Mouse (Mus musculus) left cerebral cortex, adult 11 months (tissue): ENCODE results near the gene Kcnk5.
A peak's percentile ranks its signal among the peaks of the same experiment; 100 is the strongest.

Source experiments
- DNase-seq: peaks from one replicate; pipeline ENCODE4 v3.0.0; 2022; ENCODE audit warnings: low spot score

Gene Kcnk5

DNA sequence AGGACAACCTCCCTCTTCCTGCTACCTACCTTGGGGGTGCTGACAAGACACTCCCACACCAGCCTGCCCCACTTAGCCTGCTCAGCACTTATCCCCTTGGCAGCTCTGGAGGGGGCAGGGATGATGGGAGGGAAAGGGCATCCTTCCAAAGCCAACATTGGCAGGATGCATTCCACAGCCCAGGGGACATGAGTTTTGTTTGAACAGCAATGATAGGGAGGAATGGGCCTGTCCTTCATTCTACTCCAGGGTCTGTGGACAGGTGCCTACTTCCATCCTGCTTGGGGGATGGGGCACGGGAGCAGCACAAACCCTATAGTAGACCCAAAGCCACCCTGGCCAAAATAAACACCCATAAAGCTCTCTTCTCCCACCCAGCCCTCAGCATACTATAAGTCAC is 16.2 kb downstream of the Kcnk5 start:
- no peak for DNase-seq

- no peak for DNase-seq
Observed at GRCm38 (mm10) chr14:20164438-20164837, 17.2 kb downstream of the Kcnk5 start.

DNA sequence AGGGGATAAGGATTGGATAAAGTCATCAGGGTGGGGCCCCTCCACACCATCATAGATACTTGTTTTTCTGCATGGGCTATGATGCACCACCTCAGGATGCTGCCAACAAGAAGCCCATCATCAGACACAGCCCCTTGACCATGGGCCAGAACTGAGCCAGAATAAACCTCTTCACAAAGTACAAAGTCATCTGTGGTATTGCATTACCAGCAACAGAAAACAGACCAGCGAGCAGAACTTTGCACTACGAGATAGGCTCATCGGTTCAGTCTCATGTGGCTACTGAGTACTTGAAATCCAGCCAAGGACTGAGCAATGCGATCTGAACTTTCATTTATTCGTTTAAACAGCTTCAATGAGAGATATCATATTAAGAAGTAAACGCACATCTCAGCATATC is 18.9 kb downstream of the Kcnk5 start:
- DNase-seq: no peak

GRCm38 (mm10) chr14:20158727-20159681 is 22.6 kb downstream of the Kcnk5 start:
- no peak for DNase-seq

- no peak for DNase-seq
Observed at GRCm38 (mm10) chr14:20157595-20157994, 24.0 kb downstream of the Kcnk5 start.

GRCm38 (mm10) chr14:20155718-20156117 is 25.9 kb downstream of the Kcnk5 start:
- DNase-seq: no peak

DNA sequence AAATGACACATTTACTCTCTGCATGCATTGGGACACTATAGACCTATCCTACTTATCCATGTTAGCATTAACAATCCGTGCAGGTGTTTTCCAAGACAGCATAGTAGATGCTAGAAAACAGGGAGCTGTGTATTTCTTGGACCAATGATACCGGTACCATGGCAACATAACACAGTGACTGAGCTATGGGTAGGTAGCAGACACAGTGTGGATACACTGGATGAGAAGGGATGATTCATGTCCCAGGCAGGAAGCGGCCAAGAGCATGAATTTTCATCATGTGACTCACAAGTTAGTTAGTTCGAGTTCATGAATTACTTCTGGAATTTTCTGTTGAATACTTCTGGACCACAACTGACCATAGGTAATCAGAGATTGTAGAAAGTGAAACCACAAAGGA is 26.7 kb downstream of the Kcnk5 start:
- DNase-seq: no peak

GRCm38 (mm10) chr14:20154245-20154644 is 27.4 kb downstream of the Kcnk5 start:
- DNase-seq: no peak

DNA sequence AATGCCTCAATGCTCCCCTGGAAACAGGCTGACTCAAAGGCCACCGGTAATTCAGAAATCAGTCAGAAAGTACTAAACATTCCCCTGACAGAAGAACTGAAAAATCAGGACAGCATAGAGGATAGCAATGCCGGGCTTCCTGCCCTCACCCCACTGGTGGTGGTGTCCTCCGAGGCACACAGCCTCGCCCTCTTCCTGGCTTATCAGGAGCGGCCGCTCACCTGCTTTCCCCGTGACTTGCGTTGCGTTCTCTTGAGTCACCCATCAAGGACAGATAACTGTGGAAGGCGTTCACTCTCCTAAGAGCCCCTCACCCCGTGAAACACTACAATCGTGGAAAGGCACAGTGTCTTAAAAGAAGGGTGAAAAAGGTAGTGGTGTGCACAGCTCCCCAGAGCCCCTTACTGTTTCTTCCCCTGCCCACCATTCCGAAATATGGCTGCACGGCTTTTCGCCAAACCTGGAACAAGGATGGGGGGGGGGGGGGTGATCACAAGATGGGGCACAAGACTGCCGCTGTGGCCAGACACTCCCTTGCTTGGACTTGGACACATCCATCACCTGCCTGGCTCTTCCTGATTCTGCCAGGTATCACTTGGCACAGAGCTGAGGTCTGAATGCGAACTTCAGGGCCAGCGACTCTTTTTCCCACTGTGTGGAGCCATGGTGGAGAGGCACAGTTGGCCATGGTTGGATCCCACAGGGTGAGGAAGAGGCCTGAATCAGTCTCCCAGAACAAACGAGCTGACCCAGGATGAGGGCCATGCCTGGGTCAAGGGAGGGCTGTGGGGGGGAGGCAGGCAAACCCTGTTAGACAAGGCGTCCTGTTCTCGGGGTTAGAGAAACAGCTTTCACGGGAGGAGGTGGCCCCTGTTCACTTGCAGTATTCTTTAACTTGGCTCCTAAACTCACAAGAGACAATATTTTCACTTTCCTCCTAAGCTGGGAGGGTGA is 32.2 kb downstream of the Kcnk5 start:
- no peak for DNase-seq

DNA sequence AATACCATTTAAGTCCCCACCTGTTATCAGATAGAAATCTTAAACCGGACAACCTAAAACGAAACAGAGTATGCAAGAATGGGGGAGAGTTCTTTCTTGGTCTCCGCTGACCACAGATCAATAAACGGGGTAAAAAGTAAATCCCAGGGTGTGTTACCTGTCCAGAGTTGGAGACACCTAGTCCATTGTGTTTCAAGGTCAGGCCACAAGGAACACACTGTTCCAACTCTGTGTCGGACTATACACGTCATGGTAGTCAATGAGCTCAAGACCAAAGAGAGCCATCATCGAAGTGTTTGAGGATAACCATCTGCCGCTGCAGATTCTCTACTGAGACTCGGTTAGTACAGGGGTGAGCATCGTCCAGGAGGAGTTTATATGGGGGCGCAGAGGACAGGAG is 33.1 kb downstream of the Kcnk5 start:
- DNase-seq: no peak

DNA sequence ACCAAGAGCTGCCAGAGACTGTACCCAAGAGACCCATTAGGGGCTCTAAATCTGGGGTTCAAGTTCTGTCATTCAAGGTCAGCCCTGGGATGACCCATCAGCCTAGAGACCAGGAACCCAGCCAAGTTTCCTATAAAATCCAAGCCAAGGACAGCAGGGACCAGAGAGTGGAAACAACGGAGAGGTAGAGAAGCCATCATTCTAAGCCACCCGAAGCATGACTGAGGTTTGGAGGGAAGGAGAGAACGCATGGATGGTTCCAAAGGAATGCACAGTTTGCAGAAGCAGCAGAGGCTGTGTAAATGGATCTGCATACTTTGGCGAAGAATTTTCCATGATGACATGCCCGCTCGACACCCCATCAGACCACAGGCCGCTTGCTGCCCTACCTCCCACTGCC is 33.8 kb downstream of the Kcnk5 start:
- no peak for DNase-seq

- peak; percentile 13 for DNase-seq
Observed at GRCm38 (mm10) chr14:20144093-20144492, 37.5 kb downstream of the Kcnk5 start.

- no peak for DNase-seq
Observed at GRCm38 (mm10) chr14:20138484-20139355, 42.9 kb downstream of the Kcnk5 start, which contains the start of gene Saysd1. TSS of gene Saysd1 (minus strand) at chr14:20138534.

GRCm38 (mm10) chr14:20134965-20135671 is 46.5 kb downstream of the Kcnk5 start:
- DNase-seq: no peak

GRCm38 (mm10) chr14:20128162-20128561 is 53.4 kb downstream of the Kcnk5 start:
- DNase-seq: no peak

DNA sequence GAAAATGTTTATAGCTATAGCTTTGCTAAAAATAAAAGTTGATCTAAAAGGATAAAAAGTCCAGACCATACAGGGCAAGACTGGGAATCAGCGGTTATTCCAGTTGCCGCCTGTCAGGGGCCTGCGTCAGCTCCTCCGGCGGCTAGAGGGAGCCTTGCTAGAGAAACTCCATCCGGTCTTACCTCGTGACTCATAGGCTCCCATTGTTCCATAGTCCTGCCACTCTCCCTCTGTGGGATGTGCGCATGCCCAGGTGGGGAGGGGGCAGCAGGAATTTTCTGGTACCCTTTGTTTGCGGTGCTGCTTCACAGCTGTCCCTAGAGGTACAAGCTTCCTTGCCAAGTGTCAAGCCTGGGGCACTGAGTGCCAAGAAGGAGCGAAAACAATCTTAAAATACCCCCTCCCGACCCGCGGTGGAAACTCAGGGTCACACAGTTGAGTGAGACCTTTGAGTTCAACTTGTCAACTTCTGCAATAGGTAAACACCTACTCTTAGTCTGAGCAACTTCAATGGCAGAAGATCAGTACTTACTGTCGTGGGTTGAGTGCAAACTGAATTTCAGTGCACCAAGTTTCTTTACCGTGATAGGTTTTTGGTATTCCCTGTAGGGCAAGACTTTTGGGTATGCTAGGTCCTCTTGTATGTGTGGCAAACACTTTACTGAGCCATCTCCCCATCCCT is 54.1 kb downstream of the Kcnk5 start:
- DNase-seq: no peak

- DNase-seq: no peak
Observed at GRCm38 (mm10) chr14:20120868-20121267, 60.7 kb downstream of the Kcnk5 start.

DNA sequence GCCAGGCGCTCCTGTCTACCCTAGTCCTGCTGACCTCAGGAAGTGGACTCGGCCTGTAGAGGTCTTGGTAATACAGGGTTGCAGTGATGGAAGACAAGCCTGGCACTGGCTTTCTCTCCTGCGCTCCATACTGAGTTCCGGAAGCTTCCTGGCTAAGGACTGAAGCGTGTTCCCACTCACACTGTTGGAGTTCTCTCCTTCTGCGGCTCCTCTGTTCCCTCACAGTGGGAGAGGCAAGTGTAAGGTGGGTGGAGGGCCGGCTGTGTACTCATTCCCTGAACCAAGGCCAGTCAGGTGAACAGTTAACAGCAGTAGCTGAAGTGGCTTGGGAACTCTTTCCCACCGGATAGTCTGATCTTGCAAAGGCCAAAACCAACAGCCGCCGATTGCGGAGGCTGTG is 61.6 kb downstream of the Kcnk5 start:
- DNase-seq: no peak

DNA sequence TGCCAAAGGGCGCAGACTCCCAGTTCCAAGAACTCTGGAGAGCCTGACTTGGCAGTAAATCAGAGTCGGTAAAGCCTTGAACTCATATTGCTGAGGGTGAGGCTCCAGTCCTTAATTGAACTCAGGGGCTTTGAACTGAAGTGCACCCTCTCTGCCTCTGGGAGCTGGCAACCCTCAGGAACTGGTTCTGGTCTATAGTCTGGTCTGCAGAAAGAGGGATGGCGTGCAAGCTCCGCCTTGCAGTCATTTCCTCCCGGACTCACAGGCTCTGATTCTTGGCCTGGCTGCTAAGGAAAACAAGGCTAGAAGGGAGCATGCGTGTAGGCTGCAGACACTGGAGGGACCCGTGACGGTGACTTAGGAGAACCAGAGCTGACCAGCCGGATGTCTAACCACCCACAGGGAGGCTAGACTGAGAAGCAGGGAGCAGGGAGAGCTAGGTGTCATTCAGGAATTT is 65.4 kb downstream of the Kcnk5 start:
- no peak for DNase-seq

DNA sequence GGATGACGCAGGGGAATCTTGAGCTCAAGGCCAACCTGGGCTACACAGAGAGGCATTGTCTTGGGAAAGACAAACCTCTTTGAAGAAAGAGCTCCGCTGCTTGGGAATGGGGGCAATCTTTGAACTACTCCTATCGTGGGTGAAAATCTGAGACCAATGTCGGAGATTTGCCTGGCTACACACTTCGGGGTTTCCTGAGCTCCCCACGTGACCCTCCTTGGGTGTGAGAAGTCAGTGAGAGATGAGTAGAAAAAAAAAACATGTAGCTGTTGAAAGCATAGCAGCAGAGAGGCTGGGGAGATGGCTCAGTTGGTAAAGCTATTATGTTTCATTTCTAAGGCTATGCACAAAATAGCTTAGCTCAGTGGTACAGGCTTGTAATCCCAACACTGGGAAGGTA is 66.7 kb downstream of the Kcnk5 start:
- no peak for DNase-seq
